Mouse (Mus musculus) hindbrain, postnatal 0 days (tissue): ENCODE results near the gene Zdhhc17. TPM values are rescaled to one million over a fixed set of nuclear protein-coding genes. Genes with fewer than 3 reads are reported as not detected.

Experiments
- ATAC-seq: fragments of 200-750 bp; cut with Nextera tagmentation; 2 replicates; pipeline ENCODE4 v1.8.0; 2017; ENCODE audit warnings: mild to moderate bottlenecking, moderate TSS enrichment, moderate library complexity
- DNase-seq: peaks from one replicate; pipeline ENCODE4 v3.0.0-alpha.2; 2015; ENCODE audit warnings: low spot score
- H3K27ac ChIP-seq: fragments of 300-500 bp; sonication (generic); 2 replicates; pipeline ENCODE4 v1.5.1; 2014; ENCODE audit warnings: mild to moderate bottlenecking
- H3K27me3 ChIP-seq: fragments of 300-500 bp; sonication (generic); 2 replicates; pipeline ENCODE4 v1.6.1; 2014; ENCODE audit warnings: low read length, mixed read lengths; ENCODE audit not compliant: insufficient read depth
- H3K36me3 ChIP-seq: fragments of 300-500 bp; sonication (generic); 2 replicates; pipeline ENCODE4 v1.6.1; 2014; ENCODE audit warnings: low read length, mixed read lengths; ENCODE audit not compliant: insufficient read depth
- H3K4me1 ChIP-seq: fragments of 300-500 bp; sonication (generic); 2 replicates; pipeline ENCODE4 v1.6.1; 2014; ENCODE audit warnings: antibody characterized with exemption, low read length, mixed read lengths; ENCODE audit not compliant: insufficient read depth
- H3K4me2 ChIP-seq: fragments of 300-500 bp; sonication (generic); 2 replicates; pipeline ENCODE4 v1.6.1; 2014; ENCODE audit warnings: low read depth, mild to moderate bottlenecking, low read length, moderate library complexity, mixed read lengths
- H3K4me3 ChIP-seq: fragments of 300-500 bp; sonication (generic); 2 replicates; pipeline ENCODE4 v1.5.1; 2014; ENCODE audit warnings: low read length
- H3K9ac ChIP-seq: fragments of 300-500 bp; sonication (generic); replicated peaks from 2 replicates; pipeline ENCODE4 v1.6.1; 2014; ENCODE audit warnings: mild to moderate bottlenecking, low read length, moderate library complexity, mixed read lengths
- H3K9me3 ChIP-seq: fragments of 300-500 bp; sonication (generic); 2 replicates; pipeline ENCODE4 v1.6.1; 2016; ENCODE audit warnings: low read length, mixed read lengths
- CTCF ChIP-seq: IDR thresholded peaks from 2 replicates; pipeline ENCODE4 v1.5.1; 2016; ENCODE audit warnings: antibody characterized with exemption, control low read depth, low read depth
- WGBS: fragments of 180-500 bp; shearing (Covaris S2); extraction: QIAGEN DNeasy Blood & Tissue Kit; methylation state at CpG from one replicate; pipeline ENCODE4 v1.1.7; 2014; 5-methylcytosine and 5-hydroxymethylcytosine counted together
- polyA plus RNA-seq: library from polyadenylated mRNA; unstranded; fragments of >200 nt; fragmentation: Nextera tagmentation; extraction: Ambion mirVana; gene quantifications from 2 replicates; pipeline ENCODE4 v1.2.1, GENCODE M21; 2015
- total RNA-seq: library from RNA; depleted of rRNA; stranded (reverse); fragments of >200 nt; gene quantifications from 2 replicates; pipeline ENCODE4 v1.2.3, GENCODE M21; 2014

Gene Zdhhc17
- total and polyA plus RNA-seq, 2 experiments from 2014 or later = 44.8 to 45.1 TPM

- TF ChIP-seq CTCF = no peak
- H3K4me3 ChIP-seq = no peak overlapping the region
- DNase-seq = peak; percentile 74
- H3K27me3 ChIP-seq = no peaks in the 10 kb centered on the region
- H3K4me2 ChIP-seq = peak overlapping the region; percentile 45
- ATAC-seq = peak; percentile 83
- no peaks in the 10 kb centered on the region for H3K36me3 ChIP-seq
- H3K9ac ChIP-seq = peak overlapping the region; percentile 29; the same call in 1 of the 2 replicates
- H3K9me3 ChIP-seq = no peaks in the 10 kb centered on the region
- 50% methylated on average over 20 of the region's 20 CpGs for WGBS
- H3K4me1 ChIP-seq = peaks cover 21% of the 10 kb centered on the region
- peak overlapping the region; percentile 73 for H3K27ac ChIP-seq
These were observed 77.9 kb downstream of the Zdhhc17 start for GRCm38 (mm10) chr10:110931913-110932560.

- peak overlapping the region; percentile 73 for H3K27ac ChIP-seq
- TF ChIP-seq CTCF = no peak
- no peaks in the 10 kb centered on the region for H3K36me3 ChIP-seq
- peak; percentile 70 for DNase-seq
- WGBS = 20% methylated on average over 13 of the region's 13 CpGs
- no peaks in the 10 kb centered on the region for H3K27me3 ChIP-seq
- H3K4me2 ChIP-seq = peak overlapping the region; percentile 45
- peak overlapping the region; percentile 29; the same call in 1 of the 2 replicates for H3K9ac ChIP-seq
- no peak overlapping the region for H3K4me3 ChIP-seq
- ATAC-seq = peak; percentile 49
- no peaks in the 10 kb centered on the region for H3K9me3 ChIP-seq
- peaks cover 24% of the 10 kb centered on the region for H3K4me1 ChIP-seq
These were observed 78.6 kb downstream of the Zdhhc17 start for GRCm38 (mm10) chr10:110931161-110931912.

GRCm38 (mm10) chr10:110929756-110930155, 80.2 kb downstream of the Zdhhc17 start:
- Histone ChIP-seq H3K27ac (0 out of 2 replicates have a peak overlapping the region, but pooled peaks have one; percentile 8), H3K4me2 (no peak overlapping the region), H3K9ac (no peak overlapping the region), H3K4me3 (no peak overlapping the region), H3K4me1 (peaks cover 24% of the 10 kb centered on the region), H3K36me3 (no peaks in the 10 kb centered on the region), H3K9me3 (no peaks in the 10 kb centered on the region), H3K27me3 (no peaks in the 10 kb centered on the region)
- ATAC-seq (no peak), DNase-seq (no peak)
- 36% methylated on average over 4 of the region's 4 CpGs for WGBS
- TF ChIP-seq CTCF = no peak

GRCm38 (mm10) chr10:110927491-110927890, 82.4 kb downstream of the Zdhhc17 start:
- no peak overlapping the region for H3K4me2 ChIP-seq
- H3K4me3 ChIP-seq = no peak overlapping the region
- ATAC-seq (peak; percentile 65), DNase-seq (peak; percentile 69)
- WGBS = 59% methylated on average over 11 of the region's 11 CpGs
- no peak overlapping the region for H3K27ac ChIP-seq
- no peaks in the 10 kb centered on the region for H3K9me3 ChIP-seq
- no peak overlapping the region for H3K9ac ChIP-seq
- no peak for TF ChIP-seq CTCF
- H3K4me1 ChIP-seq = peaks cover 24% of the 10 kb centered on the region
- H3K36me3 ChIP-seq = no peaks in the 10 kb centered on the region
- H3K27me3 ChIP-seq = no peaks in the 10 kb centered on the region

- H3K4me3 ChIP-seq = no peak overlapping the region
- WGBS = 69% methylated on average over 9 of the region's 9 CpGs
- no peak overlapping the region for H3K27ac ChIP-seq
- ATAC-seq (no peak), DNase-seq (no peak)
- peaks cover 4% of the 10 kb centered on the region for H3K4me1 ChIP-seq
- TF ChIP-seq CTCF = no peak
- no peak overlapping the region for H3K9ac ChIP-seq
- no peaks in the 10 kb centered on the region for H3K36me3 ChIP-seq
- no peaks in the 10 kb centered on the region for H3K9me3 ChIP-seq
- H3K27me3 ChIP-seq = no peaks in the 10 kb centered on the region
- H3K4me2 ChIP-seq = 0 out of 2 replicates have a peak overlapping the region, but pooled peaks have one; percentile 16
These were observed 87.3 kb downstream of the Zdhhc17 start for GRCm38 (mm10) chr10:110922612-110923011.

GRCm38 (mm10) chr10:110921890-110922289, 88.0 kb downstream of the Zdhhc17 start:
- DNase-seq = no peak
- H3K36me3 ChIP-seq = no peaks in the 10 kb centered on the region
- H3K4me2 ChIP-seq = peak overlapping the region; percentile 87
- WGBS = 79% methylated on average over 3 of the region's 3 CpGs
- no peak for ATAC-seq
- H3K9ac ChIP-seq = no peak overlapping the region
- TF ChIP-seq CTCF = no peak
- H3K9me3 ChIP-seq = no peaks in the 10 kb centered on the region
- H3K27ac ChIP-seq = no peak overlapping the region
- no peaks in the 10 kb centered on the region for H3K27me3 ChIP-seq
- peaks cover 1% of the 10 kb centered on the region for H3K4me1 ChIP-seq
- H3K4me3 ChIP-seq = no peak overlapping the region
